Mouse (Mus musculus) heart, postnatal 0 days (tissue): ENCODE data around the gene Parp2. TPM values are rescaled to one million over a fixed set of nuclear protein-coding genes. Genes with fewer than 3 reads are reported as not detected.
"Not testable (repeated sequence)": the region's sequence is repeated elsewhere in the genome, so short reads cannot be mapped to it uniquely, and the experiment has no call there.

Source experiments
- ATAC-seq: fragments of 200-750 bp; cut with Nextera tagmentation; 2 replicates; pipeline ENCODE4 v1.8.0; 2017; ENCODE audit warnings: low read depth, moderate number of reproducible peaks, moderate library complexity; ENCODE audit not compliant: insufficient read depth
- DNase-seq: peaks from one replicate; pipeline ENCODE4 v3.0.0-alpha.2; 2016; ENCODE audit warnings: low spot score
- H3K27ac ChIP-seq: fragments of 300-500 bp; sonication (generic); 2 replicates; pipeline ENCODE4 v1.5.1; 2014; ENCODE audit warnings: low read depth, mild to moderate bottlenecking
- H3K27me3 ChIP-seq: fragments of 300-500 bp; sonication (generic); 2 replicates; pipeline ENCODE4 v1.6.1; 2014; ENCODE audit warnings: low read length, mixed read lengths; ENCODE audit not compliant: control insufficient read depth, insufficient read depth
- H3K36me3 ChIP-seq: fragments of 300-500 bp; sonication (generic); replicated peaks from 2 replicates; pipeline ENCODE4 v1.6.1; 2014; ENCODE audit warnings: low read length, mixed read lengths; ENCODE audit not compliant: control insufficient read depth, insufficient read depth
- H3K4me1 ChIP-seq: fragments of 300-500 bp; sonication (generic); 2 replicates; pipeline ENCODE4 v1.6.1; 2014; ENCODE audit warnings: antibody characterized with exemption; ENCODE audit not compliant: control insufficient read depth, insufficient read depth
- H3K4me2 ChIP-seq: fragments of 300-500 bp; sonication (generic); 2 replicates; pipeline ENCODE4 v1.6.1; 2014; ENCODE audit warnings: low read depth, mild to moderate bottlenecking, low read length, moderate library complexity
- H3K4me3 ChIP-seq: fragments of 300-500 bp; sonication (generic); 2 replicates; pipeline ENCODE4 v1.5.1; 2014; ENCODE audit warnings: low read depth, low read length
- H3K9ac ChIP-seq: fragments of 300-500 bp; sonication (generic); replicated peaks from 2 replicates; pipeline ENCODE4 v1.6.1; 2014; ENCODE audit warnings: low read depth, low read length, mixed read lengths
- H3K9me3 ChIP-seq: fragments of 300-500 bp; sonication (generic); replicated peaks from 2 replicates; pipeline ENCODE4 v1.6.1; 2016; ENCODE audit warnings: low read length; ENCODE audit not compliant: control insufficient read depth
- CTCF ChIP-seq: IDR thresholded peaks from 2 replicates; pipeline ENCODE4 v1.5.1; 2016; ENCODE audit warnings: antibody characterized with exemption, control low read depth, low read depth
- EP300 ChIP-seq: IDR thresholded peaks from 2 replicates; pipeline ENCODE4 v1.6.1; 2016; ENCODE audit warnings: antibody characterized with exemption, low read depth
- WGBS: fragments of 180-500 bp; shearing (Covaris S2); extraction: QIAGEN DNeasy Blood & Tissue Kit; methylation state at CpG from one replicate; pipeline ENCODE4 v1.1.7; 2014; 5-methylcytosine and 5-hydroxymethylcytosine counted together
- polyA plus RNA-seq: library from polyadenylated mRNA; unstranded; fragments of >200 nt; fragmentation: Nextera tagmentation; extraction: Ambion mirVana; gene quantifications from 2 replicates; pipeline ENCODE4 v1.2.1, GENCODE M21; 2015
- total RNA-seq: library from RNA; depleted of rRNA; stranded (reverse); fragments of >200 nt; gene quantifications from 2 replicates; pipeline ENCODE4 v1.2.3, GENCODE M21; 2014; ENCODE audit warnings: low replicate concordance

The Parp2 gene
- total and polyA plus RNA-seq, 2 experiments from 2014 or later, result 11.2 to 20.4 TPM

DNA sequence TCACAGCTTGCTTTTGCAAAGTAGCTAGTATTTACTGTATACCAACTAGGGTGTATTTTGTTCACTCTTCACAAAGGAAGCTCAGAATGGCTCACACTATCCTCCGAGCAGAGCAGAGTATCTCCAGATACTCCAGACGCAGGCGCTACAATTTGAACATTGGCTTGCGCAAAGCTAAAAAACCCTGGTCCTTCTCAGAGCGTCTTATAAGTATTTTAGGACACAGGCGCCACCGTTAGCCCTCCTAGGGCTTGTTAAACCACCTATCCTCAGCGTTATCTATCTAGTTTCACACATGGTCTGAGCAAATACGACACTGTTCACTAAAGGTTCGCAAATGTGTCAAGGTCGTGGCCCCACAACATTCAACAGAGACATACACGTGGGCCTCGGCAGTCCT lies 3.0 kb upstream of the Parp2 start:
- no peaks in the 10 kb centered on the region for H3K36me3 ChIP-seq
- TF ChIP-seq EP300 (no peak), CTCF (no peak)
- H3K27me3 ChIP-seq, result no peaks in the 10 kb centered on the region
- no peak overlapping the region for H3K4me3 ChIP-seq
- DNase-seq (no peak), ATAC-seq (no peak)
- H3K4me1 ChIP-seq, result peaks cover 6% of the 10 kb centered on the region; the same call in 1 of the 2 replicates
- no peak overlapping the region for H3K27ac ChIP-seq
- H3K9me3 ChIP-seq, result no peaks in the 10 kb centered on the region
- H3K4me2 ChIP-seq, result no peak overlapping the region
- H3K9ac ChIP-seq, result no peak overlapping the region
- 55% methylated on average over 13 of the region's 13 CpGs for WGBS

GRCm38 (mm10) chr14:50806469-50806868 lies 1.2 kb upstream of the Parp2 start:
- H3K4me3 ChIP-seq, H3K4me1 ChIP-seq, H3K9me3 ChIP-seq, H3K36me3 ChIP-seq, DNase-seq, H3K9ac ChIP-seq, ATAC-seq, H3K27me3 ChIP-seq, H3K27ac ChIP-seq: not testable (repeated sequence)
- 91% methylated on average over 5 of the region's 5 CpGs for WGBS
- peak overlapping the region; percentile 72; the same call in 1 of the 2 replicates for H3K4me2 ChIP-seq

DNA sequence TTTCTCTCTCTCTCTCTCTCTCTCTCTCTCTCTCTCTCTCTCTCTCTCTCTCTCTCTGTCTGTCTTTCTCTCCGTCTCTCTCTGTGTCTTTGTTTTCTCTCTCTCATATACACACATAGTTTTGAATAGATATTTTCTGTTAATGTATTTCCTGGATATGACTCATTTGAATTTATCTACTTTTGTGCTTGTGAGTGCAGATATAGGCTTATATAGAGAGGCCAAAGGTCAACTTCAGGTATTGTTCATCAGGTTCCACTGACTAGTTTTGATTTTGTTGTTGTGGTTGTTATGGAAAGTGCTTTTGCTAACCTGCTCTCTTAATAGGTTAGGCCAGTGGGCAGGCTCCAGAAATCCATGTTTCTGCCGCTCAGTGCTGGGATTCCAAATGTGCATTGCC lies 5.4 kb downstream of the Parp2 start:
- WGBS, result 88% methylated on average over 2 of the region's 2 CpGs
- ATAC-seq (no peak), DNase-seq (no peak)
- Histone ChIP-seq H3K4me2 (no peak overlapping the region), H3K9ac (no peak overlapping the region), H3K4me1 (peaks cover 5% of the 10 kb centered on the region; the same call in 1 of the 2 replicates), H3K9me3 (no peaks in the 10 kb centered on the region), H3K27me3 (no peaks in the 10 kb centered on the region), H3K27ac (no peak overlapping the region), H3K4me3 (no peak overlapping the region), H3K36me3 (peaks cover 61% of the 10 kb centered on the region)
- TF ChIP-seq EP300, result no peak
- no peak for TF ChIP-seq CTCF

GRCm38 (mm10) chr14:50823240-50823639 lies 15.6 kb downstream of the Parp2 start:
- no peaks in the 10 kb centered on the region for H3K27me3 ChIP-seq
- no peak overlapping the region for H3K27ac ChIP-seq
- no peak overlapping the region for H3K4me3 ChIP-seq
- 71% methylated on average over 2 of the region's 2 CpGs for WGBS
- no peak overlapping the region for H3K9ac ChIP-seq
- no peaks in the 10 kb centered on the region for H3K9me3 ChIP-seq
- TF ChIP-seq CTCF (no peak), EP300 (no peak)
- H3K4me1 ChIP-seq, result no peaks in the 10 kb centered on the region
- DNase-seq (no peak), ATAC-seq (no peak)
- H3K36me3 ChIP-seq, result peaks cover 67% of the 10 kb centered on the region
- H3K4me2 ChIP-seq, result no peak overlapping the region

DNA sequence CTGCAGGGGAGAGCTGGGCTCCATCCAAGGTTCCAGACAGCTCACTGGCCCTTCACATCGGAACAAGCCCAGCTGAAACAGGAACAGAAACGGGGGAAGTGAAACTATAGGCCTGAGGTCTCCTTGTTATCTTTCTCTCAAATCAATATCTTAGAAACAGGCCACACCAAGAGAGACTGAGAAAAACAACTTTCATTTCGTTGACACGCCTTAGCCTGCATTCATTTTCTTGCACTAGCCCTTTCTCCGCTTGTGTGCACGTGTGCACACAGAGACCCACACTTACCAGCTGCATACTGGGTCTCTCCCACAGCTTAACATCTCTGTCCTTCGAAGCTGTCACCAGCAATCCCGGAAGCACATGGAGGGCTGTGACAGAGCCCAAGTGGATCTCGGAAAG lies 16.6 kb downstream of the Parp2 start:
- no peak for TF ChIP-seq EP300
- no peak for TF ChIP-seq CTCF
- 81% methylated on average over 9 of the region's 9 CpGs for WGBS
- Histone ChIP-seq H3K4me1 (no peaks in the 10 kb centered on the region), H3K9ac (no peak overlapping the region), H3K9me3 (no peaks in the 10 kb centered on the region), H3K27ac (no peak overlapping the region), H3K36me3 (peaks cover 65% of the 10 kb centered on the region), H3K27me3 (no peaks in the 10 kb centered on the region), H3K4me2 (no peak overlapping the region), H3K4me3 (no peak overlapping the region)
- DNase-seq (no peak), ATAC-seq (no peak)

GRCm38 (mm10) chr14:50826579-50826978 lies 18.9 kb downstream of the Parp2 start:
- H3K4me1 ChIP-seq, result no peaks in the 10 kb centered on the region
- H3K27ac ChIP-seq, result no peak overlapping the region
- H3K9me3 ChIP-seq, result no peaks in the 10 kb centered on the region
- DNase-seq, result no peak
- H3K27me3 ChIP-seq, result no peaks in the 10 kb centered on the region
- peaks cover 64% of the 10 kb centered on the region for H3K36me3 ChIP-seq
- ATAC-seq, result no peak
- TF ChIP-seq EP300, result no peak
- TF ChIP-seq CTCF, result no peak
- H3K9ac ChIP-seq, result no peak overlapping the region
- no peak overlapping the region for H3K4me2 ChIP-seq
- H3K4me3 ChIP-seq, result no peak overlapping the region
- 91% methylated on average over 4 of the region's 4 CpGs for WGBS
